Mouse (Mus musculus): Measurements from ENCODE around the gene Mknk2.

The Mknk2 gene

DNA sequence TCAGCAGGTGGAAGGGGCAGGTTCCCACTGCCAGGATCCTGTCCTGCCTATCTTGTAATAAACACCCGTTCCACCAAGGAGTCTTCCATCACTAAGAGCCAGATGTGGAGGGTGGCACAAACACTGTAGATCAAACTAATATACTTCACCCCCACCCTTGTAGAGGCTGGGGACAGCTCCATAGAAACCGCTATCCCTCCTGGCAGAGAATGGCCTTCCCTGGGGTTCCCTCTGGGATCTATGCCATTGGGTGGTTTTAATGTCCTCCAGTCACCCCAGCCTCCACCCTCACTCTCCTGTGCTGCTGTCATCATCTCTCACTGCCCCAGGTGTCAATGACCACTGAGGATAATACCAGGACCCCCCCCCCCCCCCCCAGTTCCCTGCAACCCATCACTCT, 7.4 kb downstream of the Mknk2 start:
- in situ Hi-C loops (cut with MboI, MseI): no loop called here

DNA sequence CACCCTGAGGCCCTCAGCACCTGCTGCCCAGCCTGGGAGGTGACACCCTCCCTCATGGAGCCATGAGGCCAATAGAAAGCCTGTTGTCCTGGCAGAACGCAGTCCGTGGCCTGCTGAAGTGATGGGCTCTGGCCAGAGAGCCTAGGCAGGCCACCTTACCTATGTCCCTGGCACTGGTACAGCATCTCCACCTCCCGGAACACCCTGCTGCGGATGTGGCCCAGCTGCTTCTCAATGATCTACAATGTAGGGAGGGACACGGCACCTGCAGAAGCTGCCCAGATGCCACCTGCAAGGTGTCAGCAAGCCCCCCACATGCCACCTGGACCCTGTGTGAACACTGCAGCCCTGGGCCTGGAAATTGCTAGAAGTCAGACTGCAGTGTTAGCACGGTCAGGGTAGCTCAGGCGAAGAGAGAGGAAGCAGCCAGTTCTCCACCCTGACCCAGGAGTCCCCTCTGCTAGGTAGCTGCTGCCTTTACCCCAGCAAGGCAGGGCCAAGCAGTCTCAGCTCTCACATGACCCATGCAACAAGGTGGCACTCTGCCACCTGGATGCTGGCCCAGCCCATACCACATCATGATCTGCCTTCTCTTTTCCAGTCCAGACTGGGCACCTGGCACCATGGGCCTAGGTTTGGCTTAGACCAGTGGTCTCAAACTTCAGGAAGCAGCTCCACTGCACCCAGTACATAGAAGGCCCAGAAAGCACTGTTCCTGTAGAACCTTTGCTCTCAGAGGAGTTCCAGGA, 8.0 kb downstream of the Mknk2 start:
- in situ Hi-C loops (cut with MboI, MseI): no loop called here

DNA sequence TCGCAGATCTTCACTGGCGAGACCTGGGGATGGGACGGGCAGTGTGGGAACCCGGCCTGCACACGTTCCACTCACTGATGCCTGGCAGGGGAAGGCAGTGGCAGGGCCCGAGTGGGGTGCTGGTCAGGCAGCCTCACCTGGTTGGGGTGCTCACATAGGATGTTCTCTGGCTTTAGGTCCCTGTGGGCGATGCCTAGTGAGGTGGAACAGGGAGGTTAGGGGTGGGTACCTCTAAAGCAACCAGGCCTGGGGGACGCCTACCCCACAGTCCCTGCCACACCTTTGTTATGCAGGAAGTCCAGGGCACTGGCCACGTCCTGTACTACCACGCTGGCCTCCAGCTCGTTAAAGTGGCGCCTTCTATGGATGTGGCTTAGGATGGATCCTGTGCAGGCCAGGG, 8.9 kb downstream of the Mknk2 start:
- in situ Hi-C loops (cut with MboI, MseI): no loop called here

DNA sequence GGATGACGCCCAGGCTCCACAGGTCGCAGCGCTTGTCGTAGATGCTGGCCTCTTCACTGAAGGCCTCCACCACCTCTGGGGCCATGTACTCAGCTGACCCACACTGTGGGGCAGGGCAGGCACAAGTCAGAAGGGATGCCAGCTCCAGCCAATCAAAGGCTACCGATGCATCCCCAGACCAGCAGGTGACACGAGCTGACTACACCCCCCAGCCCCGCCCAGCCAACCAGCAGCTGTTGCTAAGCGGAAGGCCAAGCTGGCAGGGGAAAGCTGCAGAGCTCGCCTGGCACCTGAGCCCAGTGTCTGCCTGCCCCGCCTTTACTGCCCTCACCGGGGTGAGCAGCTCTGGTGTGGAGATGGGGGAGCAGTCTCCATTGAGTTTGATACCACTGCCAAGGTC, 9.3 kb downstream of the Mknk2 start:
- in situ Hi-C loops (cut with MboI, MseI): no loop called here

DNA sequence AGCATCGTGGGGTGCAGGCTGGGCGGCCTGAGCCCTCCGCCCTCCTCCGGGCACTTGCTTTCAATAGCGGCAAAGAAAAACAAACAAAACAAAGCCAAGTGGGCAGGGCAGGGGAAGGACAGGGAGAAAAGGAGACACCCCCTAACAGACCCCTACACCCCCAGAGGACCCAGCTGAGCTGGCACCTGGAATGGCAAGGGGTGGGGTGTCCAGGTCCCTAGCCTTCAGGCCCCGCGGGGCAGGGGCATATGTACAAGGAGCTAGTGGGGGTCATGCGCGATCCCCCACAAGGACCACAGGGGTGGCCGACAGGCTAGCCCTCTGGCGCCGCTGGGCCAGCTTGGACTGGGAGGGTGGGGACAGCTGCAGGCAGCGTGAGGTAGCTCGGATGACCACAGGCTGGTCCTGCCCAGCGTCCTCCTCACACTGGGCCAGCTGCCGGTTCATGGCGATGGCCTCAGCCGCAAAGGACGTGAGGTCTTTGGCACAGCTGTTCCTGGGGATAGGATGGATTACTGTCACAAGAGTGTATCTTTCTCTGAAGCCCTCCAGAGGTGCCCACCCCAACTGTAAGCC, 11.0 kb downstream of the Mknk2 start:
- in situ Hi-C loops (cut with MboI, MseI): no loop called here

DNA sequence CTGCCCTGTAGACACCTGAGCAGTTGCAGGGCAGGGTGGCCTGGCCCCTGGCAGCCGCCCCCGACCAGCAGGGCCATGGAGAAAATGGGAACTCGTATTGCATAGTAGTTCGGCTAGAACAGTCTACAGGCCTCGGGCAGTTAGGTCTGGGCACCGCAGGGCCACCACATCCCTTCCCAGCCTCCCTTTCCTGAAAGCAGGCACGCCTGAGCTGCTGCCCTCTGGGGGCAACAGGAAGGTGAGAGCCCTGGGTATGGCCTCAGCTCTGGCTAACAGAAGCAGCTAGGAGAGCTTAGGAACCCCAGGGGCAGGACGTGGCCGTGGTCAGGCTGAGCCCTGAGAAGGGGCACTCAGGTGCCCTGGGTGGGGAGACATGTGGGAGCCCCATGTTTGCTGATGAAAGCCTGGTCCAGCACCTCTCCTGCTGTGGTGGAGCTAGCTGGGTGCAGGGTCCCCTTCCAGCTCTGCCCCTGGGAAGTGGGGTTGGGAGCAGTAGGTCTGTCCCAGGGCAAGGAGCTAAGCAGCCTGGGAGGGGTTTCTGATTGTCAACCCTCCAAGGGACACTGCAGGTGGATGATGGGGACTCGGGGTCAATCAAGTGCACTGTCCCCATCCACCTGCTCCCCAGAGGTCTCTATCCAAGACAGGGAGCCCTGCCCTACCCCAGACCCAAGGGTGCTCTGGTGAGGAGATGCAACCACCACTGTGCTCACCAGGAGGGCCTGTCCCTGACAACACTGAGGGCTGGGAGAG, 11.8 kb downstream of the Mknk2 start:
- in situ Hi-C loops (cut with MboI, MseI): no loop called here

DNA sequence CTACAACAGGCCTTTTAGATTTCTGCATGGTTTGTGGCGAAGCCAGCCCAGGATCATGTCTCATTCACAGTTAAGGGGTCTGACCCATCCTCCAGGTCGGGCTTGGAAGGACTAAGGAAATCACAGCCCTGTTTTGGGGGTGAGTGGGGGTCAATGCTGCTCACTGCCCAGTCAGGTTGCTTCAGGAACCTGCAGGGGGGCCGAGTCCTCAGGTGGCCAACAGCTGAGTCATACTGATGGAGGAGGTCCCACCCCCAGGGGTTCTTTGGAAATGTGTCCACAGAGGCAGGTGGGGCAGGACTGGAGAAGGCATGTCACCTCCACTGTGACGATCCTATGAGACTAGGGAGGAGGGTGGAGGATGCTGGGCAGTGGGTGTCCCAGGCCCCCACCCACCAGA, 12.5 kb downstream of the Mknk2 start:
- in situ Hi-C loops (cut with MboI, MseI): no loop called here

DNA sequence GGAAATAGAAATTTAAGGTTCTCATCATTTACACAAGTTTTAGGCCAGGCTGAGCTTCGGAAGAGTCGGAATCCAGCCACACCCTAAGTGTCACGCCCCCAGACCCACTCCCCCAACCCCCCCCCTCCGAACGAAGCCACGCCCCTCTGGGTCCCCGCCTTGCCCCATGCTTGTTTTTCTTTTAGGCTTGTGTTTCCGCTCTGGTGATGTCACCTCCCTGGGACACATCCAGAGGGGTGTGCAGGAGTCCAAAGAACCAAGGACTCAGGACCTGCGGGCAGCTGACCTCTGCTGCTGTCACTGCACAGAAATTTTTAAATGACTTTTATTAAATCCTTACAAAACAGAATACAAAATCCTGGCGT, 12.9 kb downstream of the Mknk2 start:
- in situ Hi-C loops (cut with MboI, MseI): no loop called here

DNA sequence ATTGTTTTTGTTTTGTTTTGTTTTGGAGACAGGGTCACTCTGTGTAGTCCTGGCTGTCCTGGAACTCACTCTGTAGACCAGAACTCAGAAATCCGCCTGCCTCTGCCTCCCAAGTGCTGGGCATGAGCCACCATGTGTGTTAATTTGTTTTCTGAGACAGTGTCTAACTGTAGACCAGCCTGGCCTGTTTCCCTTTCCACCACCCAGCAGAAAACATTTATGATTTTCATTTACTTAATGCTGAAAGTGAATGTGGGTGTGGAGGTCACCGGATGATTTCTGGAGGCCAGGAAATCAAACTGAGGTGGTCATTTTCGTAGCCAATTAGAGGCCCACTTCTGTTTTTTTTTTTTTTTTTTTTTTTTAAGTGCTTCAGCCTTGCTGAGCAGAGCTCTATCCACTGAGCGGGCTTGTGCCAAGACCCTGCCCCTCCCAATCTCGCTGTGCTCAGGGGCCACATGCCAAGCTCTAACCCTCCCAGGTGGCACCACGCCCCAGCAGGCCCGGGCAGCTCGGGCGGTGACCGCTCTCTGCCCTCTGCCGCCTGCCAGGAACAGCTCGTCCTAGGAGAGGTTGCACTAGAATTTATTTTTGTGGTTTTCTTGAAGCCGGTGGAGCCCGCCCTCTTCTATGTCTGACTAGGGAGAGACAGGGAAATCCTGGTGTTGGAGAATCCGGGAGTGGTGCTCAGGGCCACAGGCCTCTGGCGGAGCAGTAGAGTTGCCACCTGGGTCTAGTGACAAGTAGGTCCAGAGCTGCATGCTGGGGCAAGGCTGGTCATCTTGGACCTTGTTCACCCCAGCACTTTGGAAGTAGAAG, 13.5 kb downstream of the Mknk2 start:
- in situ Hi-C loops (cut with MboI, MseI): no loop called here

DNA sequence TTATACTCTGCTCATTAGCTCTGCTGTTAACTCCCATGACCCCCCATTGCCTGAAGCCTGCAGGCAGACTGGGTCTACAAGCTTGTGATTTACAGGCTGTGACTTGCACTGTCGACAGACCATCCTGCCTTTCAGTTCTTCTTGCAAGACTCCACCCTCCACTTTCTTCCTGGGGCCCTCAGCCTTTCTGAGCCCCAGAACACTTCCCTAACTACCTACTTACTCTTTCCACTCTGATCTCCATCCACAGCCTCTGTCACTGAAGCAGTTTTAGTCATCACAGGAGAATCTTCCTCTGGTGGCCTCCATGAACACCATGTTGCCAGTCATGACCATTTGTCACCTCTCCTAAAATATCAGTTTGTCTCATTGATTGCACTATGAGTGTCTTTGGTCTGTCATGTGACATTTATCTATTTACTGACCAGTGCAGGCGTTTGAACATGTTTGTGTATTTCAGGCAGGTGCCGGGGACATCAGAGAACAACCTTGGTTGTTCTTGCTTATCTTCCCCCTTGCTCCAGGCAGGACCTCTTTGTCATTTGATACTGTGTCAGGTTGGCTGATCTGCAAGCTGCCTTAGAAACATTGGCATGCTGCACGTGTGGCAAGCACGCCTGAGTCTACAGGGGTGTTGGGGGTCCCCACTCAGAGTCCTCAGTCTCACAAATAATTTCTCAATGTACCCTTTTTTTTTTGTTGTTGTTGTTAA, 14.3 kb downstream of the Mknk2 start:
- in situ Hi-C loops (cut with MboI, MseI): no loop called here

DNA sequence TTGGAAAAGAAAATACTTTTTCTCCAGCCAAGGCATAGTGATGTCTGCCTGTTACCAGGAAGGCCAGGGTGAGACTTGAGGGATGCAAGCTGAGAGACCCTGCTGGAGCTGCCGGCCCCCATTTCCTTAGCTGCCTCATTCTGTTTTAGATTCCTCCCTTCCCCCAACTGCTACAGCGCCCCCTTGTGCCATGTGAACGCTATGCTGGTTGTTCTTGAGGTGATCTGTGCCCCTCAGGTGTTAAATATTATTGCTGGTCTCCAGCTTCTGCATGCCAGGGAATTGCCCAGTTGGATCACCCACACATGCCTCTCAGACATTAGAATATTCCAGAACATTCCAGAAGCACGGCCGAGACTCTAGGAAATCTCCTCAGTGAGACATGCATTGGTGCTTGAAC, 16.8 kb downstream of the Mknk2 start:
- in situ Hi-C loops (cut with MboI, MseI): no loop called here

DNA sequence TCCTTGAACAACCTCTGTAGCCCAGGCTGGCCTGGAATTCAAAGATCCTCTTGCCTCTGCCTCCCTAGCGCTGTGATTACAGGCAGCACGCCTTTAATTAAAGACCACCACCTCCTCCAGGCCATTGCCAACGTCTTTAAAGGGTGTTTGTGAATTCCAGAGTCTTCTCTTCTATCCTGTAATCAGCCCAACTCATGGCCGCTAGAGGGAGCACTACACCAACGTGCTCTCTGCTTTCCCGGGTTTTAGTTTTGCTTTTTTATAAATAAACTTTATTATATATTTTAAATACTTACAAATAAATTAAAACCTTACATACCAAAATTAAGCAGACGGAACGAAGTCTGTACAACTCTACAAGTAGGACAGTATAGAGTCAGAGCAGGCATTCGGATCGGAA, 18.7 kb downstream of the Mknk2 start:
- in situ Hi-C loops (cut with MboI, MseI): no loop called here

DNA sequence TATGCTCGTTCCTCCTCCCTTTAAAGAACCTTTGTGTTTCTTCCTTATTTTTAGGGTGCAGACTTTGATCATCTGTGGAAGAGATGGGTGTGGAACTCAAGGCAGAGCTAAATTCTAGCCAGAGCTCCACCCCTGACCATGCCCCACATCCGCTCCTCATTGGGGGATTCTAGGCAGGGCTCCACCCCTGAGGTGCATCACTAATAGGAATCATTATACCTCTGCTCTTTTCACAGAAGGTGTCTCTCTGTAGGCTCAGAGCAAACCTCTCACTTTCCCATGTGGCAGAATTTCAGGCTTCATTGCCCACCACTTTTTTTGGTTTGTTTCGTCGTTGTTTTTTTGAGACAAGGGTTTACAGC, 19.1 kb downstream of the Mknk2 start:
- in situ Hi-C loops (cut with MboI, MseI): no loop called here

DNA sequence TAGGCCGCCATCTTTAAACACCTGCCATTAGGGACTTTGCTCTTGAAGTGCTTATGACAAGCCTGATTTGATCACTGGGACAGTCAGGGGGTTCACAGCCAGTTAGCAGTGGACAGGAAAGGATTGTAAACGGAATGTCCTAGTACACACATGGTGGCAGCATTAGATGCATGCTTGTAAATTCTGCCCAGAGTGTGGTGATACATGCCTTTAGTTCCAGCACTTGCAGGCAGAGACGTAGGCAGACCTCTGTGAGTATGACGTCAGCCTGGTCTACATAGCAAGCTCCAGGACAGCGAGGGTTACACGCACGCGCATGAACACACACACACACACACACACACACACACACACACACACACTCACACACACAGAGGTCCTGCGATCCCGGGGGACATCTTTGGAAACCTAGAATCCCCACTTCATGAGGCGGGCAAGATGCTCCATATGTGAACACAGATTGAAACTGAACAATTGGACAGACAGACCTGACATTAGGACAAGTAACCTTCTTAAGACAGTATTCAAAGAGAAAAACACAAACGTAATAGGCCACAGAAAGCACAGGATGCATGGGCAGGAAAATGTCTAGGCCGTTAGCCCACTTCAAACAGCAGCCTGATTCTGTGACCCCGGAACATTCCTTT, 19.6 kb downstream of the Mknk2 start:
- in situ Hi-C loops (cut with MboI, MseI): no loop called here

DNA sequence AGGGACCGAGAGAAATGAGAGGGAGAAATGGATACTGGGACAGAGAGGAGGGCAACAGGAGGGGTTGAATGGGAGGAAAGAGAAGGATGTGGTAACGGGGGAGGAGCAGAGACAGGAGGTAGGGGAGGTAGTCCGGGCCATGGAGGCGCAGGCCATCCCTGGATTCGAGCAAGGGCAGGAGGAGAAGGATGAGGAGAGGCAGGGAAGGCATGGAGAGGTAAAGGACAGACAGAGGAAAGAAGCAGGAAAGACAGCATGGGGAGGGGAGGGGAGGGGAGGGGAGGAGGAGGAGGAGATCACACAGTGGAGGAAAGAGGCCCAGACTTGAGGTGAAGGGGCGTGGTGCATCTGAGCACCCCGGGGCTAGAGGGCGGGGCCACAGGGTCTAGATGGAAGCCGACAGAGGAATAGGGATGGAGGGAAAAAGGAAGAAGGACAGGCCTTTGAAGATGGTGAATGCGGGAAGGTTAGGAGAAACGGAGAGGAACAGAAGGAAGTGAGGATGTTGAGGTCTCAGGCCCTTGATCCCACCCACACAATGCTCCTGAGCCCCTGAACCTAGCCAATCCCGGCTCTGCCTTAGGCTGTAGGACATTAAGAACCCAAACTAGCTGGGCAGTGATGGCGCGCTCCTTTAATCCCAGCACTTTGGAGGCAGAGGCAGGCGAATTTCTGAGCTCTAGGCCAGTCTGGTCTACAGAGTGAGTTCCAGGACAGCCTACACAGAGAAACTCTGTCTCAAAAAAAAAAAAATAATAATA, 20.9 kb downstream of the Mknk2 start, which contains the start of gene Btbd2:
Gene Btbd2 (minus strand): TSS at position 209 of the 761 bp plus-strand sequence.
- in situ Hi-C loops (cut with MboI, MseI): no loop called here

DNA sequence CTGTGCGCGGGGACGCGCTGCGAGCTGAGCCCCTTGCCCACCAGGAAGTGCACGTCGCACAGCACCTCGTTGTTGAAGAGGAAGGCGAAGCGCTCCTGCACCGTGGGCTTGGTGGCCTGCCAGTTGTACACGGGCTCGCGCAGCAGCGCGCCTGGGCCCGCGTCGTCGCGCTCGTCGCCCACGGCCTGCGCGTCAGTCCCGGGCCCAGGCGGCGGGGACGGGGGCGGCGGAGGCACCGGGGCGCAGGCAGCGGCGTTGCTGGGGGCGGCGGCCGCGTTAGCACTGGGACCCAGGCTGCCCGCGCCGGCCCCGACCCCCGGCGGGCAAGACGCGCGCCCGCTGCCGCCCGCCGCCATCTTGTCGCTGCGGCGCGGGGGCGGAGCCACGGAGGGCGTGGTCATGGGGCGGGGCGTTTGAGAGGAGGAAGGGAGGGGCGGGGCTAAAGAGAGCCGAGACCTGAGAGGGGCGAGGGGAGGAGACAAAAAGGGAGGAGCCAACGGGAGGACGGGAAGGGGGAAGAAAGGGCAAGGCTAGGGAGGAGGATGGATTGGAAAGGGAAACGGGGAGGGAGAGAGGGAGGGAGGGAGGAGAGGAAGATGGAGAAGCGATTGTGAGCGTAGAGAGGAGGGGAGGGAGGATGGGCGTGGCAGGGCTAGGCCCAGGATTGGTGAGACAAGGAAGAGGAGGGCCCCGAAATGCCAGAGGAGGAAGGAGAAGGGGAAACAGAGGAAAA, 21.6 kb downstream of the Mknk2 start:
- in situ Hi-C loops (cut with MboI, MseI): no loop called here

DNA sequence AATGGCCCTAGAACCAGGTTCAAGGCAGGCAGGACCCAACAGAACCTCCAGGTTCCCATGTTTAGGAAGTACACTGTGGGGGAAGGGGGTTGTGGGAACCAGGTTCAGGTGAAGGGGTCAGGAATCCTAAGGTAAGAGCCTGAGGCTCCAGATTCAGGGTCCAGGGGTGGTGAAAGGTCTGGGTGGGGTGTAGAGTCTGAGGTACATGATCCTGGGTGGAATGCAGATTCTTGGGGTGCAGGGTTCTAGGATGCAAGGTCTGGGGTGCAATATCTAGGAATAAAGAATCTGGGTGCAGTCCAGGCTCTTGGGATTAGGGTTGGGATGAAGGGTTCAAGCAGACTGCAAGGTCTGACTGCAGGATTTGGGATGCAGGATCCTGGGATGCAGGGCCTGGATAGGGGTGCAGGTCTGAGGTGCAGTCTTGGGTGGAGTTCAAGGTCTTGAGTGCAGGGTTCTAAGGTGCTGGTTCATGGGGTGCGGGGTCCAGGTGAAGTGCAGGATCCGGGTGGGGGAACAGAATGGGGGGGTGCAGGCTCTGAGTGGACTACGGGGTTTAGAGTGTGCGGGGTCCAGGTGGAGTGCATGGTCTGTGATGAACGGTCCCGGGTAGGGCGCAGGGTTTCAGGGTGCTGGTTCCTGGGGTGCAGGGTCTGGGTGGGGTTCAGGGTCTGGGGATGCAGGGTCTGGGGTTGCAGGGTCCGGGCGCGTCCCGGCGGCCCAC, 22.3 kb downstream of the Mknk2 start:
- in situ Hi-C loops (cut with MboI, MseI): no loop called here

DNA sequence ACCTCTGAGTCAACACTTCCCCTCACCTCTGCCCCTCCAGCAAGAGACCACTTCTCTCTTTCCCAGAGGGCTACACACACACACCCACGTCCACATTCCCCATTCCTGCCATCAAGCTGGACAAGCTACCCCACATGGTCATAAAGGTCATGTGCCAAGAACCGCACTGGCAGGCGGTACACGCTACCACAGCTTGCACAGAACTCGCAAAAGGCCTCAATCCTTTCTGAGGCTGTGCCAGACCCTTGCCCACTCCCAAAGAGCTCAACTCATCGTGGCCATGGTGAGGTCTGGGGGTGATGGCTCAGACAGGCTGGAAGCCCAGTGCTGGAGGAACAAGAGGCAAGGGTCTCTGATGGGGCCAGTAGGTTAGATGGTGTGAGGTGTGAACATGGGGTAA, 23.0 kb downstream of the Mknk2 start:
- in situ Hi-C loops (cut with MboI, MseI): no loop called here

DNA sequence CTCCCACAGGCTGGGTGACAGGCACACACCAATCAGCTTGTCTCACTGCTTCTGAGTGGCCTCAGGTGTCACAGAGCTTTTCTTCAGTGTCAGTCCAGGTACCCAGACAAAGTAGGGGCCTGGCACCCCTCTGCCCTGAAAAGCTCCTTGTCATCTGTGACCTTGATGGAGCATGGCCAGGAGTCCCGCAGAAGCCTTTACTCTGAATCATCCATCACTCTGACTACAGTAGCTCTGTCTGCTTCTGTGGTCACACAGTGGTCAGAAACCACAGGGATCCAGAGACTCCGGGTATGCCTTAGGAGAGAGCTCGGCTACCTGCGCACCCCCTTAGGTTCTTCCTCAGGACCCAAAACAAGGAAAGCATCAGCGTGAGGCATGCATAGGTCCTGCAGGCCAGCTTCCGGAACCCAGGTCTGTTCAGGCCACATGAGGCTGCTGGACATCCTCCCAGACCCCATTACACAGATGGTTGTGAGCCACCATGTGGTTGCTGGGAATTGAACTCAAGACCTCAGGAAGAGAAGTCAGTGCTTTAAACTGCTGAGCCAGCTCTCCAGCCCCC, 24.7 kb downstream of the Mknk2 start:
- in situ Hi-C loops (cut with MboI, MseI): no loop called here
